Mouse (Mus musculus): ENCODE results near the gene Edc3.
A peak's percentile ranks its signal among the peaks of the same experiment; 100 is the strongest.

DNA sequence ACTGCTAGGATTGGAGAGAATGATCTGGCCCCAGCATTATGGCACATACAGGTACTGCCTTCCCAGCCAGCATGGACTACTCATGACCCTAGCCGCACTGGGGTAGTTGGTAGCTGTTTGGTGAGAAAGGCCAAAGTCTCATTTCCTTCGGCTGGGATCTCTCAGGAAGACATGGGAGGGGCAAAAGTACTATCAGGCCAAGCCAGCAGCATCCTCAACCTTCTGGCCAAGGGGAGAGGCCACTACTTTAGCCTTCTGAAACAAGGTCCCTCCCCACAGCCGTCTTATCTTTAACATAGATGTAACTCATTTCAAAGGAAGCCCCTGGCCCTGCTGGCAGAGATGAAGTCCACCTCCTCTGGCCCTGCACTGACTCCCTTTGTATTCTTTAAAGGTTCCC is 49.2 kb downstream of the Edc3 start:
- TF ChIP-seq CTCF (IDR thresholded peaks at IDR 0.05) (no peak), POLR2A (IDR thresholded peaks at IDR 0.05; ENCODE audit: insufficient read depth, low read depth, low read length) (peak; percentile 25; the same call in 1 of the 2 replicates), EP300 (IDR thresholded peaks at IDR 0.05; ENCODE audit: insufficient read depth, low read depth, low read length) (no peak)
